Mouse (Mus musculus): ENCODE data around the gene Cspg4. TPM values are rescaled to one million over a fixed set of nuclear protein-coding genes. Genes with fewer than 3 reads are reported as not detected.
A peak's percentile ranks its signal among the peaks of the same experiment; 100 is the strongest.

Cspg4 gene
- polyA plus RNA-seq, 1 experiment: 14.5 TPM

GRCm38 (mm10) chr9:56871191-56871590 is 6.4 kb downstream of the Cspg4 start:
- Histone ChIP-seq H3K27me3 (replicated peaks; ENCODE audit: control insufficient read depth, insufficient read depth, low read length) (no peaks in the 10 kb centered on the region), H3K27ac (ENCODE audit: insufficient read depth, low read depth, low read length) (no peak overlapping the region), H3K36me3 (ENCODE audit: control insufficient read depth, insufficient read depth, low read length) (no peaks in the 10 kb centered on the region), H3K4me1 (ENCODE audit: control insufficient read depth, insufficient read depth, low read length) (peaks cover 20% of the 10 kb centered on the region), H3K4me3 (ENCODE audit: insufficient read depth, low read depth, low read length) (no peak overlapping the region)
- 57% methylated on average over 5 of the region's 5 CpGs for WGBS
- DNase-seq: peak; percentile 50
- TF ChIP-seq POLR2A (IDR thresholded peaks at IDR 0.05; ENCODE audit: low read depth, low read length) (no peak), CTCF (conservative IDR thresholded peaks at IDR 0.05; ENCODE audit: insufficient read depth, insufficient read length, low read depth, low read length) (no peak)

- H3K36me3 ChIP-seq (ENCODE audit: control insufficient read depth, insufficient read depth, low read length): no peaks in the 10 kb centered on the region
- H3K27ac ChIP-seq (ENCODE audit: insufficient read depth, low read depth, low read length): no peak overlapping the region
- 79% methylated on average over 5 of the region's 5 CpGs for WGBS
- no peak for TF ChIP-seq POLR2A (IDR thresholded peaks at IDR 0.05; ENCODE audit: low read depth, low read length)
- TF ChIP-seq CTCF (conservative IDR thresholded peaks at IDR 0.05; ENCODE audit: insufficient read depth, insufficient read length, low read depth, low read length): no peak
- H3K27me3 ChIP-seq (replicated peaks; ENCODE audit: control insufficient read depth, insufficient read depth, low read length): no peaks in the 10 kb centered on the region
- DNase-seq: no peak
- H3K4me1 ChIP-seq (ENCODE audit: control insufficient read depth, insufficient read depth, low read length): peaks cover 20% of the 10 kb centered on the region
- H3K4me3 ChIP-seq (ENCODE audit: insufficient read depth, low read depth, low read length): no peak overlapping the region
These were observed 7.5 kb downstream of the Cspg4 start for GRCm38 (mm10) chr9:56872105-56872903.

DNA sequence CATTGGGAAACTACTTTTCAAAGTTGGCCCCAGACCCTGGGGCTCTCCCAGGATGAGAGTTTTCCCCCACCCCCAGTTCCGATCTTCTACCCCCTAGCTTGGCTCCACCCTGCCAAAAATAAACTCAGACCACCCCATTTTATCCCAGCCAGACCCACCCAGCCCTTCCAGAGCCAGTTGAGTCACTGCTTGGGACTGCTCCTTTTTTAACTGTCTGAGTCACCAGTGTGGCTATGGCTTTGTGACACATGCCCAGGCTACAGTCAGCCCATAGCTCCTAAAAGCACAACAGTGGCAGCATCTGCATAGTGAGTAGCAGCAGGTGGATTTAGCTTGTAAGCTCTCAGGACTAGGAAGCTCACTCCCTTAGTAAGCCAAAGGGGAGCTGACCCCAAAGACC is 8.3 kb downstream of the Cspg4 start:
- DNase-seq: no peak
- Histone ChIP-seq H3K4me3 (ENCODE audit: insufficient read depth, low read depth, low read length) (no peak overlapping the region), H3K4me1 (ENCODE audit: control insufficient read depth, insufficient read depth, low read length) (peaks cover 16% of the 10 kb centered on the region), H3K36me3 (ENCODE audit: control insufficient read depth, insufficient read depth, low read length) (no peaks in the 10 kb centered on the region), H3K27ac (ENCODE audit: insufficient read depth, low read depth, low read length) (no peak overlapping the region), H3K27me3 (replicated peaks; ENCODE audit: control insufficient read depth, insufficient read depth, low read length) (no peaks in the 10 kb centered on the region)
- 89% methylated on average over 1 of the region's 1 CpGs for WGBS
- no peak for TF ChIP-seq POLR2A (IDR thresholded peaks at IDR 0.05; ENCODE audit: low read depth, low read length)
- no peak for TF ChIP-seq CTCF (conservative IDR thresholded peaks at IDR 0.05; ENCODE audit: insufficient read depth, insufficient read length, low read depth, low read length)

GRCm38 (mm10) chr9:56876784-56877183 is 12.0 kb downstream of the Cspg4 start:
- peak; percentile 63 for DNase-seq

GRCm38 (mm10) chr9:56877284-56877683 is 12.5 kb downstream of the Cspg4 start:
- Histone ChIP-seq H3K4me3 (ENCODE audit: insufficient read depth, low read depth, low read length) (no peak overlapping the region), H3K36me3 (ENCODE audit: control insufficient read depth, insufficient read depth, low read length) (no peaks in the 10 kb centered on the region), H3K27me3 (replicated peaks; ENCODE audit: control insufficient read depth, insufficient read depth, low read length) (no peaks in the 10 kb centered on the region), H3K27ac (ENCODE audit: insufficient read depth, low read depth, low read length) (no peak overlapping the region), H3K4me1 (ENCODE audit: control insufficient read depth, insufficient read depth, low read length) (no peaks in the 10 kb centered on the region)
- WGBS: 86% methylated on average over 5 of the region's 5 CpGs
- DNase-seq: no peak
- no peak for TF ChIP-seq CTCF (conservative IDR thresholded peaks at IDR 0.05; ENCODE audit: insufficient read depth, insufficient read length, low read depth, low read length)
- no peak for TF ChIP-seq POLR2A (IDR thresholded peaks at IDR 0.05; ENCODE audit: low read depth, low read length)

More at GRCm38 (mm10) chr9:56876784-56877183, 12.0 kb downstream of the Cspg4 start:
- H3K27ac ChIP-seq (ENCODE audit: insufficient read depth, low read depth, low read length): no peak overlapping the region
- no peak overlapping the region for H3K4me3 ChIP-seq (ENCODE audit: insufficient read depth, low read depth, low read length)
- H3K36me3 ChIP-seq (ENCODE audit: control insufficient read depth, insufficient read depth, low read length): no peaks in the 10 kb centered on the region
- 43% methylated on average over 9 of the region's 9 CpGs for WGBS
- H3K4me1 ChIP-seq (ENCODE audit: control insufficient read depth, insufficient read depth, low read length): no peaks in the 10 kb centered on the region
- H3K27me3 ChIP-seq (replicated peaks; ENCODE audit: control insufficient read depth, insufficient read depth, low read length): no peaks in the 10 kb centered on the region
- TF ChIP-seq CTCF (conservative IDR thresholded peaks at IDR 0.05; ENCODE audit: insufficient read depth, insufficient read length, low read depth, low read length) (no peak), POLR2A (IDR thresholded peaks at IDR 0.05; ENCODE audit: low read depth, low read length) (no peak)

GRCm38 (mm10) chr9:56880790-56881189 is 16.0 kb downstream of the Cspg4 start:
- no peaks in the 10 kb centered on the region for H3K4me1 ChIP-seq (ENCODE audit: control insufficient read depth, insufficient read depth, low read length)
- H3K27ac ChIP-seq (ENCODE audit: insufficient read depth, low read depth, low read length): no peak overlapping the region
- H3K4me3 ChIP-seq (ENCODE audit: insufficient read depth, low read depth, low read length): no peak overlapping the region
- no peak for DNase-seq
- no peaks in the 10 kb centered on the region for H3K36me3 ChIP-seq (ENCODE audit: control insufficient read depth, insufficient read depth, low read length)
- TF ChIP-seq CTCF (conservative IDR thresholded peaks at IDR 0.05; ENCODE audit: insufficient read depth, insufficient read length, low read depth, low read length): no peak
- no peak for TF ChIP-seq POLR2A (IDR thresholded peaks at IDR 0.05; ENCODE audit: low read depth, low read length)
- no peaks in the 10 kb centered on the region for H3K27me3 ChIP-seq (replicated peaks; ENCODE audit: control insufficient read depth, insufficient read depth, low read length)
- WGBS: 70% methylated on average over 9 of the region's 9 CpGs

DNA sequence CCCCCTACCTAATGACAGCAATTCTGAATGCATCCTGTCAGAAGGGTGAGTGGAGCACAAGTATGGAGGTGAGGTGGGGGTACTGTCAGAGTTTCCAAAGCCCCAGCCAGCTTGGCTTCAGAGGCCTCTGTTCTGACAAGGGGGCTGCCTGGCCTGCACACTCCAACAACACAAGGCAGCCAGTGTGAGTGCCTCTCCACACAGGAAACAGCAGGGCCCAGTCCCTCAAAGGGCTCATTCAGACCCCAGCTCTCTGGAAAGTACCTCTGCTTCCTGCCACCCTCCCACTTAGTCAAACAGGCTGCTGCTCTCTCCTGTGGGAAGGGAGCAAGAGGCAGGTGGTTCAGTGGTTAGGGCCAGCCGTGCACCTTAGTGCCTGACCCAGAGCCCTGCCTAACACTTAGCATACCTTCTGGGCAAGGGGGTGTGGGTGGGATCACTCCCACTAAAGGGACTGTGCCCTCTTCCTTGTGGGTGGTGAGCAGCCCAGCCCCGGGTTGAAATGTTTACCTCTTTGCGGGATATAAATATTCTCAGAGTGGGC is 16.8 kb downstream of the Cspg4 start:
- no peak for DNase-seq
- no peak for TF ChIP-seq POLR2A (IDR thresholded peaks at IDR 0.05; ENCODE audit: low read depth, low read length)
- TF ChIP-seq CTCF (conservative IDR thresholded peaks at IDR 0.05; ENCODE audit: insufficient read depth, insufficient read length, low read depth, low read length): no peak
- H3K27me3 ChIP-seq (replicated peaks; ENCODE audit: control insufficient read depth, insufficient read depth, low read length): no peaks in the 10 kb centered on the region
- H3K4me1 ChIP-seq (ENCODE audit: control insufficient read depth, insufficient read depth, low read length): no peaks in the 10 kb centered on the region
- 68% methylated on average over 3 of the region's 3 CpGs for WGBS
- H3K4me3 ChIP-seq (ENCODE audit: insufficient read depth, low read depth, low read length): no peak overlapping the region
- no peak overlapping the region for H3K27ac ChIP-seq (ENCODE audit: insufficient read depth, low read depth, low read length)
- H3K36me3 ChIP-seq (ENCODE audit: control insufficient read depth, insufficient read depth, low read length): no peaks in the 10 kb centered on the region
